Mouse (Mus musculus): ENCODE measurements around the gene Fst. TPM values are rescaled to one million over a fixed set of nuclear protein-coding genes. Genes with fewer than 3 reads are reported as not detected.
A peak's percentile ranks its signal among the peaks of the same experiment; 100 is the strongest.

Fst gene
- polyA plus RNA-seq (2012; rRNA removed) = 6.5 and 7.6 TPM in 2 replicates

GRCm38 (mm10) chr13:114458886-114459700, at the start of gene Fst:
Gene Fst (minus strand): TSS chr13:114458951.
- DNase-seq (ENCODE audit: extremely low spot score in 1 of 2, low spot score in 1 of 2) = peak in 1 of 2 experiments; percentile 3

GRCm38 (mm10) chr13:114493826-114494225, 35.1 kb upstream of the Fst start:
- DNase-seq (ENCODE audit: extremely low spot score in 1 of 2, low spot score in 1 of 2) = no peak

- DNase-seq (ENCODE audit: extremely low spot score in 1 of 2, low spot score in 1 of 2) = no peak
These were observed 29.4 kb upstream of the Fst start for GRCm38 (mm10) chr13:114488178-114488577.

- no peak for DNase-seq (ENCODE audit: extremely low spot score in 1 of 2, low spot score in 1 of 2)
These were observed 19.6 kb upstream of the Fst start for GRCm38 (mm10) chr13:114478329-114478728.

GRCm38 (mm10) chr13:114469945-114470344, 11.2 kb upstream of the Fst start:
- DNase-seq (ENCODE audit: extremely low spot score in 1 of 2, low spot score in 1 of 2) = no peak

GRCm38 (mm10) chr13:114466269-114466919, 7.6 kb upstream of the Fst start:
- DNase-seq (ENCODE audit: extremely low spot score in 1 of 2, low spot score in 1 of 2) = no peak

GRCm38 (mm10) chr13:114465387-114465786, 6.6 kb upstream of the Fst start:
- DNase-seq (ENCODE audit: extremely low spot score in 1 of 2, low spot score in 1 of 2) = no peak

- DNase-seq (ENCODE audit: extremely low spot score in 1 of 2, low spot score in 1 of 2) = no peak
These were observed 6.1 kb upstream of the Fst start for GRCm38 (mm10) chr13:114464824-114465223.

GRCm38 (mm10) chr13:114462548-114463408, 4.0 kb upstream of the Fst start:
- no peak for DNase-seq (ENCODE audit: extremely low spot score in 1 of 2, low spot score in 1 of 2)

GRCm38 (mm10) chr13:114460306-114460892, 1.6 kb upstream of the Fst start:
- peak in 1 of 2 experiments; percentile 38 for DNase-seq (ENCODE audit: extremely low spot score in 1 of 2, low spot score in 1 of 2)

- no peak for DNase-seq (ENCODE audit: extremely low spot score in 1 of 2, low spot score in 1 of 2)
These were observed 980 bp upstream of the Fst start for GRCm38 (mm10) chr13:114459701-114460160.

- peak in 1 of 2 experiments; percentile 8 for DNase-seq (ENCODE audit: extremely low spot score in 1 of 2, low spot score in 1 of 2)
These were observed 363 bp downstream of the Fst start for GRCm38 (mm10) chr13:114458291-114458885.

- DNase-seq (ENCODE audit: extremely low spot score in 1 of 2, low spot score in 1 of 2) = peak in 1 of 2 experiments; percentile 5
These were observed 1.1 kb downstream of the Fst start for GRCm38 (mm10) chr13:114457567-114458120.

GRCm38 (mm10) chr13:114456766-114457566, 1.8 kb downstream of the Fst start:
- no peak for DNase-seq (ENCODE audit: extremely low spot score in 1 of 2, low spot score in 1 of 2)

GRCm38 (mm10) chr13:114456224-114456623, 2.5 kb downstream of the Fst start:
- peak in 1 of 2 experiments; percentile 5 for DNase-seq (ENCODE audit: extremely low spot score in 1 of 2, low spot score in 1 of 2)

- no peak for DNase-seq (ENCODE audit: extremely low spot score in 1 of 2, low spot score in 1 of 2)
These were observed 3.0 kb downstream of the Fst start for GRCm38 (mm10) chr13:114455788-114456187.

- DNase-seq (ENCODE audit: extremely low spot score in 1 of 2, low spot score in 1 of 2) = no peak
These were observed 11.5 kb downstream of the Fst start for GRCm38 (mm10) chr13:114447213-114447612.

GRCm38 (mm10) chr13:114432491-114432890, 26.3 kb downstream of the Fst start:
- DNase-seq (ENCODE audit: extremely low spot score in 1 of 2, low spot score in 1 of 2) = no peak

GRCm38 (mm10) chr13:114425230-114425629, 33.5 kb downstream of the Fst start:
- no peak for DNase-seq (ENCODE audit: extremely low spot score in 1 of 2, low spot score in 1 of 2)

Data from frontal cortex, adult 2 months (tissue).